Mouse (Mus musculus) heart, postnatal 0 days (tissue): Measurements from ENCODE around the gene Sun1.

Experiments
- CTCF ChIP-seq: IDR thresholded peaks from 2 replicates; pipeline ENCODE4 v1.5.1; 2016; ENCODE audit warnings: antibody characterized with exemption, control low read depth, low read depth
- EP300 ChIP-seq: IDR thresholded peaks from 2 replicates; pipeline ENCODE4 v1.6.1; 2016; ENCODE audit warnings: antibody characterized with exemption, low read depth

DNA sequence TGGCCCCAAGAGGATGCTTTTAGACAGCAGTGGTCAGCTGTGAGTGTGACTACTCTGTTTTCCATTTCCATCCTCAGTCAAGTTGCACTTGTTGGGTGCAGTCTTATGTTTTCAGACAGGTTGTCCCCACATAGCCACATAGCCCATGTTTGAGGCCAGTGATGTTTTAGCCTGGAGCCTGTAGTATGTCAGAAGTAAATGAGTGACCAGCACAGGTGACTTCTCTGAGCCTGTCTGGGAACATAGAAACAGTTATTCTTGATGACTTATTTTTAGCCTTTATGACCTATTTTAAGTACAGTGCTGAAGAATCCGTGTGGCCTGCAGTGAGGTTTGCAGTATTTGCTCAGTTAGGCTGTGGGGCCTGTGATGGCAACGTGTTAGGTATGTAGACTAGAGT, 15.7 kb downstream of the Sun1 start:
- TF ChIP-seq CTCF = no peak
- TF ChIP-seq EP300 = no peak
